Mouse (Mus musculus): ENCODE measurements at regions not wholly inside any gene's neighbourhood (a gene's known extent, or its start where the extent isn't known, plus 50 kb on each side); places are given as distances from the start of the nearest gene placed in this dataset.

GRCm38 (mm10) chr5:129397311-129397710 is 103.7 kb upstream of the Sfswap start:
- no peak for TF ChIP-seq CTCF (IDR thresholded peaks at IDR 0.05; ENCODE audit: extremely low read depth, insufficient read length, insufficient replicate concordance, low read depth, low read length)
- TF ChIP-seq POLR2A (IDR thresholded peaks at IDR 0.05; ENCODE audit: low read depth, low read length), result no peak
